Mouse (Mus musculus): ENCODE data around the gene Sugp1. TPM values are rescaled to one million over a fixed set of nuclear protein-coding genes. Genes with fewer than 3 reads are reported as not detected.
"Not testable (repeated sequence)": the region's sequence is repeated elsewhere in the genome, so short reads cannot be mapped to it uniquely, and the experiment has no call there.

The Sugp1 gene
- polyA plus RNA-seq, 1 experiment from 2014 or later = 32.4 TPM

DNA sequence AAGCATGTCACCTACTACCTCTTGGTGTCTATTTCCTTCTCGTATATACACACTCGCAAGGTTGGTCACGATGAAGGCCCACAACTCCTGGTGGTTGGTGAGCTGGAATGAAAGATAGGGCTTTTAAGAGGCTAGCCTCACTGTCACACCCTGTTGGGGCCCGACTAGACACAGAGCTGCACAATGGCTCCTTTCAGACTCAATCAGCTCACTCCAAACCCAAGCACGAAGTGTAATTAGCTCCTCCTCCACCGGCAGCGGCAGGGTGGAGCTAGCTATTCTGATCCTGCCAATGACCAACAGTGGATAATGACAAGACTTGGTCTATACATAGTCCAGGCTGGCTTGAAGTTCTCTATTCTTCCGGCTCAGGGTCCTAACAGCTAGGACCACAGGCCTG is 19.0 kb upstream of the Sugp1 start:
- no peak; the same call in 1 of the 2 replicates for ATAC-seq (replicated peaks; ENCODE audit: low FRiP score)
- H3K4me3 ChIP-seq (ENCODE audit: low read depth, low read length) = no peak overlapping the region
- no peaks in the 10 kb centered on the region for H3K27me3 ChIP-seq (replicated peaks; ENCODE audit: control insufficient read depth, insufficient read depth, low read length)
- no peak overlapping the region for H3K4me2 ChIP-seq
- H3K9ac ChIP-seq (ENCODE audit: low read depth, low read length) = no peak overlapping the region
- no peak for DNase-seq (ENCODE audit: low spot score)
- no peak overlapping the region; the same call in 1 of the 2 replicates for H3K27ac ChIP-seq (ENCODE audit: low read depth, low read length)
- no peaks in the 10 kb centered on the region for H3K4me1 ChIP-seq (replicated peaks; ENCODE audit: control insufficient read depth, insufficient read depth, low read length)
- H3K36me3 ChIP-seq (ENCODE audit: control insufficient read depth, insufficient read depth, low read length) = peaks cover 84% of the 10 kb centered on the region
- 83% methylated on average over 8 of the region's 8 CpGs for WGBS
- H3K9me3 ChIP-seq (ENCODE audit: control insufficient read depth, low read length) = no peaks in the 10 kb centered on the region

DNA sequence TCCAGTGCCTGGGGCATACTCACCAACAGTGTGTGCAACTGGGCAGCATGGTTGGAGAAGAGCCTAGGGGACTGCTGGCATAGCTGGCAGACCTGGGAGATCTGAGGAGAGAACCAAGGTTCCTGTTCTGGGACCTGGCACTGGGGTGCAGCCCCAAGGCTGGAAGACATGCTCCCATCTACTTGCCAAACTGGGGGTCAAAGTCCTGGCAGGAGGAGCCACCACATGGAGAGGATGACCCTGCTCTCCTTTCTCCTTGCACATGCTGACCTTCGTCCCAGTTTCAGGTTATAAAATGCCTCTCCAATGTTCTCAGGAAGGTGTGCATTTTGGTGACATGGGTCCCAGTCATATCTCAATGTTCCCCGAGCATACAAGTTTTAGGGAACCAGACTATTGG is 16.5 kb upstream of the Sugp1 start:
- H3K9ac ChIP-seq (ENCODE audit: low read depth, low read length) = no peak overlapping the region
- H3K27ac ChIP-seq (ENCODE audit: low read depth, low read length) = no peak overlapping the region
- H3K36me3 ChIP-seq (ENCODE audit: control insufficient read depth, insufficient read depth, low read length) = peaks cover 86% of the 10 kb centered on the region
- no peaks in the 10 kb centered on the region for H3K4me1 ChIP-seq (replicated peaks; ENCODE audit: control insufficient read depth, insufficient read depth, low read length)
- H3K9me3 ChIP-seq (ENCODE audit: control insufficient read depth, low read length) = no peaks in the 10 kb centered on the region
- no peak for ATAC-seq (replicated peaks; ENCODE audit: low FRiP score)
- H3K4me2 ChIP-seq = no peak overlapping the region
- H3K27me3 ChIP-seq (replicated peaks; ENCODE audit: control insufficient read depth, insufficient read depth, low read length) = no peaks in the 10 kb centered on the region
- WGBS = 91% methylated on average over 2 of the region's 2 CpGs
- H3K4me3 ChIP-seq (ENCODE audit: low read depth, low read length) = no peak overlapping the region
- no peak for DNase-seq (ENCODE audit: low spot score)

DNA sequence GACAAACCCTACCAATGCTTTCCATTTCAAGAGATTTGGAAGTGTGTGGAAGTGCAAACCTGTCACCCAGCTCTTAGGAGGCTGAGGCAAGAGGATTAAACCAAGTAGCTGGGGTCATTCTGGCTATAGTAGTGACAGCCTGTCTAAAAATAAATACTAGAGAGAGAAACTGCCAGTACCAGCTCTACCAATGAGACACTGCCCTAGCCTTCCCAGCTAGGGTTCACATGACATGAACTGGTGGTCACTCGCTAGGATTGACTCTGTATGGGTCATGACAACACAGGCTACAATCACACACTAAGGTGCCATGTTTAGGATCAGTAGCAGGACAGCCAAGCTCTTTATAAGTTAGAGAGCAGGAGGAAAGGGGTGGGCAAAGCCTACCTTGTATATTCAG is 12.4 kb upstream of the Sugp1 start:
- H3K9me3 ChIP-seq (ENCODE audit: control insufficient read depth, low read length) = no peaks in the 10 kb centered on the region
- WGBS = 97% methylated on average over 1 of the region's 1 CpGs
- no peaks in the 10 kb centered on the region for H3K27me3 ChIP-seq (replicated peaks; ENCODE audit: control insufficient read depth, insufficient read depth, low read length)
- no peak overlapping the region for H3K9ac ChIP-seq (ENCODE audit: low read depth, low read length)
- H3K4me3 ChIP-seq (ENCODE audit: low read depth, low read length) = no peak overlapping the region
- no peak overlapping the region for H3K4me2 ChIP-seq
- H3K4me1 ChIP-seq (replicated peaks; ENCODE audit: control insufficient read depth, insufficient read depth, low read length) = no peaks in the 10 kb centered on the region
- peaks cover 60% of the 10 kb centered on the region for H3K36me3 ChIP-seq (ENCODE audit: control insufficient read depth, insufficient read depth, low read length)
- ATAC-seq (replicated peaks; ENCODE audit: low FRiP score) (no peak), DNase-seq (ENCODE audit: low spot score) (no peak)
- H3K27ac ChIP-seq (ENCODE audit: low read depth, low read length) = no peak overlapping the region

DNA sequence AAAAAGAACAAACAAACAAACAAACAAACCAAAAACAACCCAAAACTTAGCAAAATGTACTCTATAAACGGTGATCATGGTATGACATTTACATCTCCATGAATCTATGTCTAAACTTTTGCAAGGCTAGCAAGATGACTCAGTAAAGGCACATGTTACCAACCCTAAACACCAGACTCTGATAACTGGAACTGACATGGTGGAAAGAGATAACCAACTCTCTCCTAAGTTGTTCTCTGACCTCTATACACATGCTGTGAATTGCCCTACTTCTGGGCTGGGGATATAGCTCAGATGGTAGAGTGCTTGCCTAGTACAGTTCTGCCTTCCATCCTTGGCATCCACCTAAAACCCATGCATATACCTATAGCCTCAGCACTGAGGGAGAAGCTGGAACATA is 4.6 kb upstream of the Sugp1 start:
- Histone ChIP-seq H3K9ac (ENCODE audit: low read depth, low read length) (no peak overlapping the region), H3K27me3 (replicated peaks; ENCODE audit: control insufficient read depth, insufficient read depth, low read length) (no peaks in the 10 kb centered on the region), H3K4me1 (replicated peaks; ENCODE audit: control insufficient read depth, insufficient read depth, low read length) (peaks cover 33% of the 10 kb centered on the region), H3K4me3 (ENCODE audit: low read depth, low read length) (no peak overlapping the region), H3K4me2 (peak overlapping the region; percentile 45), H3K36me3 (ENCODE audit: control insufficient read depth, insufficient read depth, low read length) (peaks cover 2% of the 10 kb centered on the region; the same call in 1 of the 2 replicates), H3K9me3 (ENCODE audit: control insufficient read depth, low read length) (no peaks in the 10 kb centered on the region), H3K27ac (ENCODE audit: low read depth, low read length) (peak overlapping the region; percentile 52)
- 79% methylated on average over 1 of the region's 1 CpGs for WGBS
- peak; percentile 73 for ATAC-seq (replicated peaks; ENCODE audit: low FRiP score)
- DNase-seq (ENCODE audit: low spot score) = no peak

DNA sequence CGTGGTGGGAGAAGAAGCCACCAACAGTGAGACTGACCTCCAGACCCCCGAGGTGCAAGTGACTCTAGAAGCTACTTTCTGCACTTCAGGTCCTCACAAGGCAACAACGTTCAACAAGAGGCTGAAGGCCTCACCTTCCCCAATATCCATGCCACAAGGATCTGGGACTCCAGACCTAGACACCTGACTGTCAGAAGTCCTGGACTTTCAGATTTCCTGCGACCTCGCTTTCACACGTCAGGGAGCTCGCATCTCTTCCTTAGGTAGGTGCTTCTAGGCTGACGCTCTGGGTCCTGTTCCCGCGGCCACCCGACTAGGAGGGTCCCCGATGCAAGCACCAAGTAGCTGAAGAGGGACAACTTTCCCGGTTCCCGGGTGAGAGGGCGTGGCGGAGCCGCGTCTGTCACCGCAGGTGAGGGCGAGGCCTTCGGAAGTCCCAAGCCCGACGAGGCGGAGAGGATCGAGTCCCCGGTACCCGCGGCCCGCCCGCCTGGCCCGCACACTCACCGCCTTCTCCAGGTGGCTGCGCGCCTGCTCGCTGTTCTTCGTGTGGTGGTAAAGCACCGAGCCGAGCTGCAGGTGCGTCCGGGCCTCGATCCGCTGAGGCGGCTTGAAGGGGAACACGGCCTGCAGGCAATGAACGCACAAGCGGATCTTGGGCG is 597 bp upstream of the Sugp1 start:
- Histone ChIP-seq H3K9me3 (ENCODE audit: control insufficient read depth, low read length) (no peaks in the 10 kb centered on the region), H3K9ac (ENCODE audit: low read depth, low read length) (peak overlapping the region; percentile 98), H3K4me2 (peak overlapping the region; percentile 75), H3K4me1 (replicated peaks; ENCODE audit: control insufficient read depth, insufficient read depth, low read length) (peaks cover 41% of the 10 kb centered on the region), H3K27me3 (replicated peaks; ENCODE audit: control insufficient read depth, insufficient read depth, low read length) (no peaks in the 10 kb centered on the region), H3K36me3 (ENCODE audit: control insufficient read depth, insufficient read depth, low read length) (no peaks in the 10 kb centered on the region), H3K4me3 (ENCODE audit: low read depth, low read length) (peak overlapping the region; percentile 99), H3K27ac (ENCODE audit: low read depth, low read length) (peak overlapping the region; percentile 54)
- ATAC-seq (replicated peaks; ENCODE audit: low FRiP score) (0 out of 2 replicates have a peak, but pooled peaks have one; percentile 16), DNase-seq (ENCODE audit: low spot score) (peak; percentile 39)
- WGBS = under 1% methylated on average over 47 of the region's 47 CpGs

DNA sequence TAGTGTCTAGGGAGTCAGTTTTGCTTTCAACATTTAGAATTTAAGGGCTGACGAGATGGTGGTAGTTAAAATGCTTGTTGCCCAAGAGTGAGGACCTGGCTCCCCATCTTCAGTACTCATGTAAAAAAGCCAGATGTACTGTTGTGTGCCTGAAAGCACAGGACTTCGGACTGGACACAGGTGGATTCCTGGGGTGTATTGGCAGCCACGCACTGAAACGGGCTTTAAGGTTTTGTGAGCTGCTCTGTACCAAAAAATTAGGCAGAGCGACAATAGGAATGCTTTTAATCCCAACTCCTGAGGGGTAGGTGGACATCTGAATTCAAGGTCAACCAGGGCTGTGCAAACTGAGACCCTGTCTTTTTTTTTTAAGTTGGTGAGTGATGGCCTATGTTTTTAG is 1.4 kb downstream of the Sugp1 start:
- DNase-seq (ENCODE audit: low spot score) (no peak), ATAC-seq (replicated peaks; ENCODE audit: low FRiP score) (no peak)
- peak overlapping the region; percentile 99 for H3K4me3 ChIP-seq (ENCODE audit: low read depth, low read length)
- H3K4me2 ChIP-seq = peak overlapping the region; percentile 75
- H3K27me3 ChIP-seq (replicated peaks; ENCODE audit: control insufficient read depth, insufficient read depth, low read length) = no peaks in the 10 kb centered on the region
- no peaks in the 10 kb centered on the region for H3K9me3 ChIP-seq (ENCODE audit: control insufficient read depth, low read length)
- H3K27ac ChIP-seq (ENCODE audit: low read depth, low read length) = no peak overlapping the region
- 87% methylated on average over 5 of the region's 5 CpGs for WGBS
- H3K4me1 ChIP-seq (replicated peaks; ENCODE audit: control insufficient read depth, insufficient read depth, low read length) = peaks cover 27% of the 10 kb centered on the region
- H3K36me3 ChIP-seq (ENCODE audit: control insufficient read depth, insufficient read depth, low read length) = peaks cover 2% of the 10 kb centered on the region; the same call in 1 of the 2 replicates
- peak overlapping the region; percentile 98 for H3K9ac ChIP-seq (ENCODE audit: low read depth, low read length)

DNA sequence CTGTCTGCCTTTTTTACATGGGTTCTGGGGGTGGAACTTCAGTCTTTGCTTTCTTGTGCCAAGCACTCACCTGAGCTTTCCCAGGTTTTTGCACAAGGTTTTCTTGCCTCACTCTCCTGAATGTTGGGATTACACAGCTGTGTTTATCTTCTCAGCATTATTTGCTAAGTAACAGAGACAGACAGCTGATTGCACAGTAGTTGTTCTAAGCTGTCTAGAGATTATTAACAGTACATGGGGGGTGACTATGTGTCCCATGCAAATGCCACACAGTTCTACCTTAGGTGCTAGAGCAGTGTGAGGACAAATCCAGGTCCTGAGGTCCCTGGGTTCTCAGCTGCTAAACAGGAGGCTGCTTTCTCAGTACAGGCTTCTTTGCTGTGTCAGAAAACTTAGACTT is 7.0 kb downstream of the Sugp1 start:
- H3K4me3 ChIP-seq (ENCODE audit: low read depth, low read length) = no peak overlapping the region
- no peak overlapping the region for H3K9ac ChIP-seq (ENCODE audit: low read depth, low read length)
- no peak overlapping the region for H3K27ac ChIP-seq (ENCODE audit: low read depth, low read length)
- peaks cover 31% of the 10 kb centered on the region for H3K36me3 ChIP-seq (ENCODE audit: control insufficient read depth, insufficient read depth, low read length)
- H3K9me3 ChIP-seq (ENCODE audit: control insufficient read depth, low read length) = no peaks in the 10 kb centered on the region
- 0 out of 2 replicates have a peak, but pooled peaks cover under 1% of the 10 kb centered on the region for H3K4me1 ChIP-seq (replicated peaks; ENCODE audit: control insufficient read depth, insufficient read depth, low read length)
- no peaks in the 10 kb centered on the region for H3K27me3 ChIP-seq (replicated peaks; ENCODE audit: control insufficient read depth, insufficient read depth, low read length)
- ATAC-seq (replicated peaks; ENCODE audit: low FRiP score) (no peak), DNase-seq (ENCODE audit: low spot score) (no peak)
- H3K4me2 ChIP-seq = no peak overlapping the region

DNA sequence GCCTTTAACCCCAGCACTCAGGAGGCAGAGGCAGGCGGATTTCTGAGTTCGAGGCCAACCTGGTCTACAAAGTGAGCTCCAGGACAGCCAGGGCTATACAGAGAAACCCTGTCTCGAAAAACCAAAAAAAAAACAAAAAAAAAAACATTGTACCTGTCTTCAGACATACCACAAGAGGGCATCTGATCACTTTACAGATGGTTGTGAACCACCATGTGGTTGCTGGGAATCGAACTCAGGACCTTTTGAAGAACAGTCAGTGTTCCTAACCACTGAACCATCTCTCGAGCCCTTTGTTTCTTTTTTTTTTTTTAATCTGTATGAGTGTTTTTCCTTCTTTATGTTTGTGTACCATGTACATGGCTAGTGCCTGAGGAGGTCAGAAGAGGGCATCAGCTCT is 7.8 kb downstream of the Sugp1 start:
- H3K27me3 ChIP-seq (replicated peaks; ENCODE audit: control insufficient read depth, insufficient read depth, low read length); H3K4me1 ChIP-seq (replicated peaks; ENCODE audit: control insufficient read depth, insufficient read depth, low read length); H3K4me3 ChIP-seq (ENCODE audit: low read depth, low read length); H3K9ac ChIP-seq (ENCODE audit: low read depth, low read length); H3K27ac ChIP-seq (ENCODE audit: low read depth, low read length); ATAC-seq (replicated peaks; ENCODE audit: low FRiP score); H3K4me2 ChIP-seq; H3K9me3 ChIP-seq (ENCODE audit: control insufficient read depth, low read length); DNase-seq (ENCODE audit: low spot score): not testable (repeated sequence)
- H3K36me3 ChIP-seq (ENCODE audit: control insufficient read depth, insufficient read depth, low read length) = peaks cover 33% of the 10 kb centered on the region
- WGBS = 89% methylated on average over 5 of the region's 5 CpGs

DNA sequence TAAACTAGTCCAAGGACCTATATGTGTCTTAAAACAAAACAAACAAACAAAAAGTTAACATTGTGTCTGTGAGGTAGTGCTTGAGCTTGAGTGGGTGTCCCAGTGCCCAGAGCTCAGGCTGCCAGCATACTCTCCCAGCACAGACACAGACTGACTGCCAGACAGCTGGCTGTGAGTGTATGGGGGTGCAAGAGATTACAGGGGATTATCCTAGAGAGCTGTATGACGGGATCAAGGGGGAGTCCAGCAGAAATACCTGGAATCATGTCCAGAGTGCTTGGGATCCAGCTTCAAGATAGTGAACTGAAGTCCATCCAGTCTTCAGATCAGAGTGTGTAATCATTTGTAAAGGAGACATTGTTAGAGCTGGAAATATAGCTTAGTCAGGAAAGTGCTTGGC is 15.1 kb downstream of the Sugp1 start:
- H3K36me3 ChIP-seq (ENCODE audit: control insufficient read depth, insufficient read depth, low read length) = peaks cover 44% of the 10 kb centered on the region
- H3K4me1 ChIP-seq (replicated peaks; ENCODE audit: control insufficient read depth, insufficient read depth, low read length) = no peaks in the 10 kb centered on the region
- H3K4me3 ChIP-seq (ENCODE audit: low read depth, low read length) = no peak overlapping the region
- DNase-seq (ENCODE audit: low spot score) (no peak), ATAC-seq (replicated peaks; ENCODE audit: low FRiP score) (no peak)
- no peaks in the 10 kb centered on the region for H3K9me3 ChIP-seq (ENCODE audit: control insufficient read depth, low read length)
- H3K4me2 ChIP-seq = no peak overlapping the region
- H3K27ac ChIP-seq (ENCODE audit: low read depth, low read length) = no peak overlapping the region
- WGBS = 75% methylated on average over 1 of the region's 1 CpGs
- no peaks in the 10 kb centered on the region for H3K27me3 ChIP-seq (replicated peaks; ENCODE audit: control insufficient read depth, insufficient read depth, low read length)
- no peak overlapping the region for H3K9ac ChIP-seq (ENCODE audit: low read depth, low read length)
